Mouse (Mus musculus): ENCODE measurements around the gene Pih1h3b. TPM values are rescaled to one million over a fixed set of nuclear protein-coding genes. Genes with fewer than 3 reads are reported as not detected.

Gene Pih1h3b
- not detected for polyA plus RNA-seq (2017; shearing (Covaris generic))

DNA sequence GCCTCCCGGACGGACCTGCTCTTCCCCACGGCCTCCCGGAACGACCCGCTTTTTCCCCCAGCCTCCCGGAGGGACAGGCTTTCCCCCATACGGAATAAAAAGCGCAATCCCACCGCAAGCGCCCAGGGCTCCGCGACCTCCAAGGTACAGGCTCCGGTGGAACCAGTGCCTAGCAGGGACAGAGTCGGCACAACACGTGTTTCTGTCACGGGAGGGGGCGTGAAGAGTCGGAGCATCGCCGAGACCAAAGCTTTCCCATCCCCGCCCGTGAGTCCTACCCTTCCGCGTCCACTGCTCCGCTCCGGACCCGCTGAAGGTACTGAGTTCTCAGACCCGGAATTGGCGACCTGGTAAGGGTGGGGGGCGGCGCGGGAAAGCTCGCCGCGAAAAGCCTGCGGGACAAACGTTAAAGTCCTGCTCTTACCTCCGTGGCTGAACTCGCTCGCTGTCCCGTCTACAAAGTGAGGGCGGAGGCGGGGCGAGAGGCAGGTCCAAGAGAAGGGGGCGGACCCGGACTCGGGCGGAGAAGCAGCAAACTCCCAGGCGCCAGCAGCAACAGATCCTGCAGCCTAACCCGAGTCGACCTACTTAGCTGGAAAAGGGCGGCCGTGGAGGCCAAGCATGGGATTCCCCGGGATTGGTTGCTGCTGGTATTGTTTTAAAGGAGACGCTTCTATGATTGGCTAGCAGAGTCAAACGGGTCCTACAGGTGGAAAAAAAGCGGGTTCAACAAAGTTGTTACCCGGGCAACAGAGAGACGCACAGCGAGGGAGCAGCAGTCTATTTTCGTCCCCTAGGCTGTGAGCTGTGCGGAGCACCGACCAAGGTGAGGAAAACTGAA is at the start of gene Pih1h3b, which contains the start of gene Nup62cl:
Gene Pih1h3b (plus strand): TSS at position 745 of the 841 bp plus-strand sequence.
Gene Nup62cl (minus strand): TSS at position 578 of the 841 bp plus-strand sequence.

Other genes starting within 250 kb of the Pih1h3b start
- 1 to 10 TPM in 1 of 2 experiments, under 1 TPM in 1; 0.27 to 1.5 TPM for gene Morc4, start 191.2 kb upstream of the Pih1h3b start, polyA plus RNA-seq (2017; shearing (Covaris generic))
- 1 to 10 TPM; 6.3 to 7.9 TPM for gene Rbm41, start 64.3 kb upstream of the Pih1h3b start, polyA plus RNA-seq (2017; shearing (Covaris generic))
- under 1 TPM in 1 of 2 experiments, not detected in 1; 0.84 TPM for gene Nup62cl, start 167 bp upstream of the Pih1h3b start, polyA plus RNA-seq (2017; shearing (Covaris generic))